Mouse (Mus musculus) liver, embryonic 15.5 days (tissue): ENCODE data around the gene Wwp2. TPM values are rescaled to one million over a fixed set of nuclear protein-coding genes. Genes with fewer than 3 reads are reported as not detected.

ENCODE experiments used
- ATAC-seq: fragments of 200-750 bp; cut with Nextera tagmentation; 2 replicates; pipeline ENCODE4 v1.8.0; 2017; ENCODE audit warnings: moderate number of reproducible peaks, mild to moderate bottlenecking, moderate library complexity; ENCODE audit not compliant: insufficient read depth
- H3K27ac ChIP-seq: fragments of 300-500 bp; sonication (generic); replicated peaks from 2 replicates; pipeline ENCODE4 v1.5.1; 2015; ENCODE audit warnings: mild to moderate bottlenecking, inconsistent platforms
- H3K27me3 ChIP-seq: fragments of 300-500 bp; sonication (generic); 2 replicates; pipeline ENCODE4 v1.6.1; 2015; ENCODE audit warnings: mild to moderate bottlenecking, inconsistent platforms
- H3K36me3 ChIP-seq: fragments of 300-500 bp; sonication (generic); replicated peaks from 2 replicates; pipeline ENCODE4 v1.6.1; 2015; ENCODE audit warnings: moderate library complexity, mild to moderate bottlenecking, inconsistent platforms
- H3K4me1 ChIP-seq: fragments of 300-500 bp; sonication (generic); replicated peaks from 2 replicates; pipeline ENCODE4 v1.6.1; 2015; ENCODE audit warnings: inconsistent platforms
- H3K4me2 ChIP-seq: fragments of 300-500 bp; sonication (generic); 2 replicates; pipeline ENCODE4 v1.6.1; 2015; ENCODE audit warnings: moderate library complexity, mild to moderate bottlenecking, inconsistent platforms
- H3K4me3 ChIP-seq: fragments of 300-500 bp; sonication (generic); replicated peaks from 2 replicates; pipeline ENCODE4 v1.5.1; 2015; ENCODE audit warnings: mild to moderate bottlenecking, inconsistent platforms
- H3K9ac ChIP-seq: fragments of 300-500 bp; sonication (generic); 2 replicates; pipeline ENCODE4 v1.6.1; 2015; ENCODE audit warnings: moderate library complexity, mild to moderate bottlenecking, inconsistent platforms
- H3K9me3 ChIP-seq: fragments of 300-500 bp; sonication (generic); replicated peaks from 2 replicates; pipeline ENCODE4 v1.6.1; 2016; ENCODE audit warnings: inconsistent platforms
- WGBS: fragments of 180-500 bp; shearing (Covaris S2); methylation state at CpG from one replicate; pipeline ENCODE4 v1.1.7; 2015; ENCODE audit warnings: mixed read lengths; ENCODE audit not compliant: insufficient replicate concordance; 5-methylcytosine and 5-hydroxymethylcytosine counted together
- polyA plus RNA-seq: library from polyadenylated mRNA; unstranded; fragments of >200 nt; fragmentation: Nextera tagmentation; extraction: Ambion mirVana; gene quantifications from 2 replicates; pipeline ENCODE4 v1.2.1, GENCODE M21; 2015

Gene Wwp2
- polyA plus RNA-seq, 1 experiment from 2014 or later: 32.3 TPM

DNA sequence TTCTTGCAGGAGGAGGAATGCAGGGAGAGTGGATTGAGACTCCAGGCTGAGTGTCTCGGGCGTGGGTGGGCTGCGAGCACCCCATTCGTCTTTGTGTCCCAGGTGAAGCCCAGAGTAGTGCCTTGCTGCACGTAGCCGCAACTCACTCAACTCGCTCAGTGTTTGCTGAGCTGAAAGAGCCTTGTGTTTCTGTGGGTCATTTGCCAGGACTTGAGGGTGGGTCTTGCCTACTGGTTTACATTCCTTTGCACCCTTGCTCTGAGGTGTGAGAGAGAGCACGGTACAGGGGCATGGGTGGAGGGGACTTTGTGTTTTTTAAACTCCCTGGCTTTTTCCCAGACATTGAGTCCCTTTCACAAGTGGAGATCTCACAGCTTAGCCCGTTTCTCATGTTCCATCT lies 59.3 kb downstream of the Wwp2 start:
- Histone ChIP-seq H3K4me1 (0 out of 2 replicates have a peak, but pooled peaks cover 2% of the 10 kb centered on the region), H3K9me3 (no peaks in the 10 kb centered on the region), H3K27ac (no peak overlapping the region), H3K36me3 (no peaks in the 10 kb centered on the region; the same call in 1 of the 2 replicates), H3K4me2 (no peak overlapping the region), H3K9ac (no peak overlapping the region), H3K27me3 (no peaks in the 10 kb centered on the region), H3K4me3 (no peak overlapping the region)
- no peak for ATAC-seq
- 80% methylated on average over 9 of the region's 9 CpGs for WGBS

DNA sequence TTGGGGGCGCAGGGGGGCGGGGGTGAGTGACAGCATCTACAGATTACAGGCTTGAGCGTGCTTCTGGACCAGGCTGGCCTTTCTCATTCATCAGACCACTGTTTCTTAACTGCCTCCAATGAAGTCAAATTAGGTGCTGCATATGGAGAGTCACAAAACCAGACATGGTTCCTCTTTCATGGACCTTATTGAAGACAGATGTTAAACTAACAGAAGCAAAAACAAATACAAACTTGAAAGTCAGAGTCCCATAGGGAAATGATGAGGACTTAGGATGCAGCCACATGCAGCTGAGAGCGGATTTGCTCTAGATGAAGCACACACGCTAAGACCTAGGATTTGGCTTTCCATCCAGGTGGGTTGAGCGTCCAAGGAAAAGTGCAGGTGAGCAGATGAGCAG lies 61.5 kb downstream of the Wwp2 start:
- ATAC-seq: no peak
- WGBS: 76% methylated on average over 6 of the region's 6 CpGs
- no peak overlapping the region for H3K27ac ChIP-seq
- no peaks in the 10 kb centered on the region for H3K27me3 ChIP-seq
- no peaks in the 10 kb centered on the region for H3K9me3 ChIP-seq
- no peak overlapping the region for H3K4me2 ChIP-seq
- H3K36me3 ChIP-seq: no peaks in the 10 kb centered on the region; the same call in 1 of the 2 replicates
- H3K4me3 ChIP-seq: no peak overlapping the region
- no peak overlapping the region for H3K9ac ChIP-seq
- peaks cover 11% of the 10 kb centered on the region for H3K4me1 ChIP-seq

GRCm38 (mm10) chr8:107498390-107498789 lies 62.2 kb downstream of the Wwp2 start:
- Histone ChIP-seq H3K9ac (no peak overlapping the region), H3K27me3 (no peaks in the 10 kb centered on the region), H3K36me3 (no peaks in the 10 kb centered on the region; the same call in 1 of the 2 replicates), H3K27ac (no peak overlapping the region), H3K9me3 (no peaks in the 10 kb centered on the region), H3K4me1 (peaks cover 17% of the 10 kb centered on the region), H3K4me2 (no peak overlapping the region), H3K4me3 (no peak overlapping the region)
- WGBS: 73% methylated on average over 1 of the region's 1 CpGs
- no peak for ATAC-seq

- no peak for ATAC-seq
- H3K4me3 ChIP-seq: no peak overlapping the region
- peaks cover 21% of the 10 kb centered on the region for H3K4me1 ChIP-seq
- no peak overlapping the region for H3K4me2 ChIP-seq
- no peak overlapping the region for H3K9ac ChIP-seq
- no peak overlapping the region for H3K27ac ChIP-seq
- H3K27me3 ChIP-seq: no peaks in the 10 kb centered on the region
- WGBS: 61% methylated on average over 8 of the region's 8 CpGs
- no peaks in the 10 kb centered on the region for H3K9me3 ChIP-seq
- no peaks in the 10 kb centered on the region; the same call in 1 of the 2 replicates for H3K36me3 ChIP-seq
These were observed 62.6 kb downstream of the Wwp2 start for GRCm38 (mm10) chr8:107498806-107499205.

DNA sequence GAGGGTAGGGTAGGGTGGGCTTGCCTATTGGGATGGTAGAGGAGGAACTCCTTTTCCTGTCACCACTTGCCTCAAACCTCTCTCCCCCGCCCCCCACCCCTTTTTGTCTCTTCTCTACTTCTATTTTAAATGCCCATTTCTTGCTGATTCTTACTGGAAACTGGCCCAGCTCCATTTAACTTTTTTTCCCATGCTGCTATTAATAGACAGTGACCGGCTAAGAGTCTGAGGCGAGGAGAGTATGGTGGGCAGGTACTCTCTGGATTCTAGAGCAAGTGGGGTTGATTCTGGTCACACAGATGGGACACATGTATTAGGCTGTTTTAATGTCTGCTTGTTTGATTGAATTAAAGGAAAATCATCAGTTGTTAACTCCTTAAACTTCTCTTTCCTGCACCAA lies 63.4 kb downstream of the Wwp2 start:
- Histone ChIP-seq H3K9me3 (no peaks in the 10 kb centered on the region), H3K9ac (no peak overlapping the region), H3K36me3 (no peaks in the 10 kb centered on the region; the same call in 1 of the 2 replicates), H3K27ac (no peak overlapping the region), H3K4me2 (no peak overlapping the region), H3K4me1 (peaks cover 28% of the 10 kb centered on the region), H3K4me3 (no peak overlapping the region), H3K27me3 (no peaks in the 10 kb centered on the region)
- 76% methylated on average over 3 of the region's 3 CpGs for WGBS
- no peak for ATAC-seq

- WGBS: 67% methylated on average over 8 of the region's 8 CpGs
- Histone ChIP-seq H3K36me3 (peaks cover 14% of the 10 kb centered on the region), H3K9ac (no peak overlapping the region), H3K9me3 (no peaks in the 10 kb centered on the region), H3K4me2 (no peak overlapping the region), H3K27me3 (no peaks in the 10 kb centered on the region), H3K4me3 (no peak overlapping the region), H3K27ac (peak overlapping the region; percentile 61), H3K4me1 (peaks cover 39% of the 10 kb centered on the region)
- no peak for ATAC-seq
These were observed 66.2 kb downstream of the Wwp2 start for GRCm38 (mm10) chr8:107502407-107502806.

- peaks cover 37% of the 10 kb centered on the region for H3K4me1 ChIP-seq
- H3K27ac ChIP-seq: peak overlapping the region; percentile 61
- no peak overlapping the region for H3K4me3 ChIP-seq
- peaks cover 19% of the 10 kb centered on the region for H3K36me3 ChIP-seq
- WGBS: 16% methylated on average over 3 of the region's 3 CpGs
- peak overlapping the region; percentile 33 for H3K4me2 ChIP-seq
- ATAC-seq: no peak
- no peak overlapping the region for H3K9ac ChIP-seq
- H3K27me3 ChIP-seq: no peaks in the 10 kb centered on the region
- H3K9me3 ChIP-seq: no peaks in the 10 kb centered on the region
These were observed 66.8 kb downstream of the Wwp2 start for GRCm38 (mm10) chr8:107502922-107503321.

- peak overlapping the region; percentile 33 for H3K4me2 ChIP-seq
- no peaks in the 10 kb centered on the region for H3K9me3 ChIP-seq
These were observed 67.2 kb downstream of the Wwp2 start for GRCm38 (mm10) chr8:107503354-107503753.

GRCm38 (mm10) chr8:107504239-107504985 lies 68.2 kb downstream of the Wwp2 start:
- Histone ChIP-seq H3K4me1 (peaks cover 37% of the 10 kb centered on the region), H3K9ac (no peak overlapping the region), H3K36me3 (peaks cover 24% of the 10 kb centered on the region), H3K27me3 (no peaks in the 10 kb centered on the region), H3K4me3 (no peak overlapping the region), H3K27ac (peak overlapping the region; percentile 61; the same call in 1 of the 2 replicates), H3K9me3 (no peaks in the 10 kb centered on the region), H3K4me2 (no peak overlapping the region)
- ATAC-seq: no peak
- WGBS: 42% methylated on average over 13 of the region's 13 CpGs

More at GRCm38 (mm10) chr8:107503354-107503753, 67.2 kb downstream of the Wwp2 start:
- Histone ChIP-seq H3K4me3 (no peak overlapping the region), H3K36me3 (peaks cover 23% of the 10 kb centered on the region), H3K9ac (no peak overlapping the region), H3K4me1 (peaks cover 37% of the 10 kb centered on the region), H3K27me3 (no peaks in the 10 kb centered on the region), H3K27ac (peak overlapping the region; percentile 61)
- peak; percentile 29; the same call in 1 of the 2 replicates for ATAC-seq
- 4% methylated on average over 6 of the region's 6 CpGs for WGBS

DNA sequence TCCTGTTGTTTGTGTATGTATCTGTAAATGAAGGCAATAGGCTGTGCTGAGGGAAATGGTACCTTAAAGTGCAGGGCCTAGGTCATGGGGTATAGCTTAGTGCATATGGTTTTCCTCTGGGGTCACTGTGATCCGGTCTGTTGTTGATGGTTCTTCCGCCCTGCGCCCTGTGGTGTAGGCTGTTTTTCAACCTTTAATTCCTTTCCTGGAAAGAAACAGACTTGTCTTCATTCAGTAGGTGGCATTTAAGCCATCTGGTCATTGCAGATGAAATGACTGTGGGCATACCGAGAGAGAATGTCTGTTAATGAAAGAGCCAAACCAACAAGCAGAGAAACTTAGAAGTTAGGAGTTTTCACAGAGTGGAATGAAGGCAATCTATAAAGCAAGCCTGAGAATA lies 69.1 kb downstream of the Wwp2 start:
- H3K27ac ChIP-seq: no peak overlapping the region
- H3K9me3 ChIP-seq: no peaks in the 10 kb centered on the region
- peaks cover 24% of the 10 kb centered on the region for H3K36me3 ChIP-seq
- no peak overlapping the region for H3K4me3 ChIP-seq
- H3K4me2 ChIP-seq: no peak overlapping the region
- 58% methylated on average over 4 of the region's 4 CpGs for WGBS
- peaks cover 38% of the 10 kb centered on the region for H3K4me1 ChIP-seq
- no peaks in the 10 kb centered on the region for H3K27me3 ChIP-seq
- H3K9ac ChIP-seq: no peak overlapping the region
- ATAC-seq: 0 out of 2 replicates have a peak, but pooled peaks have one; percentile 18

DNA sequence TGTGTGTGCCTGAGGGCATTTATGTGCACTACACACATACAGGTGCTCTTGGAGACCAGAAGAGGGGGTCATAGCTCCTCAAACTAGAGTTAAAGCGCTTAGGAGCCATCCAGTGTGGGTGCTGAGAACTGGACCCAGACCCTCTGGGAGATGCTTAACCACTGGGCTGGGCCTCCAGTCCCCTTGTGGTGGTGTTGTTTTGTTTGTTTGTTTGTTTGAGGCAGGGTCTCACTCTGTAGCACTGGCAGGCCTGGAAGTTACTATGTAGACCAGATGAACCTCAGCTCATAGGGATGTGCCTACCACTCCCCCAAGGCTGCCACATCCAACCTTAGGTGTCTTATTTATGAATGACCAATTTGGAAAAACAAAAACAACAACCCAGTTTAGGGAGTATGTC lies 70.9 kb downstream of the Wwp2 start:
- WGBS: 88% methylated on average over 1 of the region's 1 CpGs
- no peaks in the 10 kb centered on the region for H3K27me3 ChIP-seq
- peaks cover 24% of the 10 kb centered on the region for H3K36me3 ChIP-seq
- H3K4me3 ChIP-seq: no peak overlapping the region
- ATAC-seq: no peak
- H3K4me1 ChIP-seq: peaks cover 39% of the 10 kb centered on the region
- no peak overlapping the region for H3K9ac ChIP-seq
- no peaks in the 10 kb centered on the region for H3K9me3 ChIP-seq
- H3K27ac ChIP-seq: no peak overlapping the region
- no peak overlapping the region for H3K4me2 ChIP-seq
